10 mouse cellular contexts compared by ENCODE assay signal in genomic region chr3:27155856-27156593, GRCm38 (mm10). TPM values are rescaled to one million over a fixed set of nuclear protein-coding genes. Genes with fewer than 3 reads are reported as not detected.
DNase-seq lines count a peak whose midpoint lies in the region; ATAC-seq and TF ChIP-seq lines count a peak whose summit lies in the region.
"Had no signal": no experiment of that assay in that cellular context is flagged by ENCODE, and none has a peak within 500 bp of the region (broad histone marks: within the 10 kb centered on the region; RNA-seq: fewer than 3 reads in every experiment).

No protein-coding gene starts in this region.

- DNase-seq in hindbrain, embryonic 10.5 days (ENCODE audit: low spot score), result no peak
- no peak for DNase-seq in hindbrain, embryonic 11.5 days (ENCODE audit: low spot score)
- DNase-seq in embryonic facial prominence, embryonic 14.5 days (ENCODE audit: low spot score), result no peak
- no peak for DNase-seq in right cerebral cortex, postnatal 14 days
- no peak for DNase-seq in gastrocnemius, postnatal 10 days
- DNase-seq: adrenal gland, postnatal 25 days; cerebellum, adult 2 months had no signal

- H3K4me1 ChIP-seq in hindbrain, embryonic 10.5 days (replicated peaks), result peaks cover 42% of the 10 kb centered on the region
- H3K4me1 ChIP-seq in hindbrain, embryonic 11.5 days (replicated peaks; ENCODE audit: control insufficient read depth, insufficient read depth, low read length), result no peaks in the 10 kb centered on the region
- peaks cover 1% of the 10 kb centered on the region for H3K4me1 ChIP-seq in ES-Bruce4 (ENCODE audit: control insufficient read depth, insufficient read depth, low read length)
- H3K4me1 ChIP-seq in embryonic facial prominence, embryonic 14.5 days (ENCODE audit: control insufficient read depth, insufficient read depth, low read length), result peaks cover 21% of the 10 kb centered on the region
- peaks cover 19% of the 10 kb centered on the region for H3K4me1 ChIP-seq in lung, embryonic 16.5 days (replicated peaks; ENCODE audit: control insufficient read depth, insufficient read depth, low read length)

- H3K4me2 ChIP-seq in hindbrain, embryonic 11.5 days (replicated peaks; ENCODE audit: low read depth, low read length), result no peak overlapping the region
- no peak overlapping the region for H3K4me2 ChIP-seq in embryonic facial prominence, embryonic 14.5 days (ENCODE audit: low read depth, low read length)
- H3K4me2 ChIP-seq in lung, embryonic 16.5 days (ENCODE audit: low read depth, low read length), result no peak overlapping the region
- H3K4me2 ChIP-seq: midbrain, embryonic 12.5 days had no signal

- H3K36me3 ChIP-seq in hindbrain, embryonic 10.5 days, result 0 out of 2 replicates have a peak, but pooled peaks cover 4% of the 10 kb centered on the region
- no peaks in the 10 kb centered on the region for H3K36me3 ChIP-seq in hindbrain, embryonic 11.5 days (ENCODE audit: control insufficient read depth, insufficient read depth, low read length)
- H3K36me3 ChIP-seq in ES-Bruce4 (ENCODE audit: control insufficient read depth, insufficient read depth, low read length, poor library complexity, severe bottlenecking), result peaks cover 8% of the 10 kb centered on the region
- no peaks in the 10 kb centered on the region for H3K36me3 ChIP-seq in embryonic facial prominence, embryonic 14.5 days (ENCODE audit: control insufficient read depth, insufficient read depth, low read length)
- no peaks in the 10 kb centered on the region for H3K36me3 ChIP-seq in lung, embryonic 16.5 days (ENCODE audit: control insufficient read depth, insufficient read depth, low read length)
- H3K36me3 ChIP-seq: midbrain, embryonic 12.5 days had no signal

- no peak for TF ChIP-seq EP300 in ES-Bruce4 (IDR thresholded peaks at IDR 0.05; ENCODE audit: insufficient read depth, low read depth, low read length)

- H3K27ac ChIP-seq in hindbrain, embryonic 10.5 days, result peak overlapping the region; percentile 96
- no peak overlapping the region for H3K27ac ChIP-seq in hindbrain, embryonic 11.5 days (ENCODE audit: low read depth, low read length)
- peak overlapping the region; percentile 100 for H3K27ac ChIP-seq in ES-Bruce4 (ENCODE audit: insufficient read depth, low read length)
- H3K27ac ChIP-seq in embryonic facial prominence, embryonic 14.5 days (replicated peaks; ENCODE audit: low read depth, low read length), result peak overlapping the region; percentile 75; the same call in 1 of the 2 replicates
- H3K27ac ChIP-seq in lung, embryonic 16.5 days (ENCODE audit: low read length), result peak overlapping the region; percentile 93

- WGBS in hindbrain, embryonic 10.5 days, result 74% methylated on average over 9 of the region's 9 CpGs
- 86% methylated on average over 9 of the region's 9 CpGs for whole genome bisulfite sequencing in hindbrain, embryonic 11.5 days
- 72% methylated on average over 9 of the region's 9 CpGs for WGBS in embryonic facial prominence, embryonic 14.5 days
- WGBS in lung, embryonic 16.5 days, result 44% methylated on average over 9 of the region's 9 CpGs

- no peak for TF ChIP-seq CTCF in ES-Bruce4 (IDR thresholded peaks at IDR 0.05; ENCODE audit: low read depth, low read length)

- no peaks in the 10 kb centered on the region for H3K27me3 ChIP-seq in hindbrain, embryonic 10.5 days (ENCODE audit: insufficient read depth, poor library complexity, severe bottlenecking)
- H3K27me3 ChIP-seq in hindbrain, embryonic 11.5 days (ENCODE audit: control insufficient read depth, insufficient read depth, low read length), result no peaks in the 10 kb centered on the region
- H3K27me3 ChIP-seq in ES-Bruce4 (ENCODE audit: control insufficient read depth, insufficient read depth, low read length, poor library complexity, severe bottlenecking), result no peaks in the 10 kb centered on the region
- H3K27me3 ChIP-seq in embryonic facial prominence, embryonic 14.5 days (replicated peaks; ENCODE audit: control insufficient read depth, insufficient read depth, low read length), result no peaks in the 10 kb centered on the region
- no peaks in the 10 kb centered on the region for H3K27me3 ChIP-seq in lung, embryonic 16.5 days (ENCODE audit: control insufficient read depth, insufficient read depth, low read depth, low read length)
- H3K27me3 ChIP-seq: midbrain, embryonic 12.5 days had no signal

- TF ChIP-seq POLR2A in ES-Bruce4 (IDR thresholded peaks at IDR 0.05; ENCODE audit: insufficient read depth, low read length), result no peak

- no peak for ATAC-seq in hindbrain, embryonic 11.5 days (ENCODE audit: low FRiP score)
- ATAC-seq in embryonic facial prominence, embryonic 14.5 days (ENCODE audit: low read depth), result no peak
- ATAC-seq in lung, embryonic 16.5 days (ENCODE audit: low read depth), result peak; percentile 53

- no peaks in the 10 kb centered on the region for H3K9me3 ChIP-seq in hindbrain, embryonic 10.5 days
- H3K9me3 ChIP-seq in hindbrain, embryonic 11.5 days (ENCODE audit: control insufficient read depth, low read length), result no peaks in the 10 kb centered on the region
- peaks cover 5% of the 10 kb centered on the region; the same call in 1 of the 2 replicates for H3K9me3 ChIP-seq in ES-Bruce4 (replicated peaks; ENCODE audit: control insufficient read depth, insufficient read depth, low read length, poor library complexity, severe bottlenecking)
- no peaks in the 10 kb centered on the region for H3K9me3 ChIP-seq in embryonic facial prominence, embryonic 14.5 days (ENCODE audit: control insufficient read depth, low read length)
- H3K9me3 ChIP-seq in lung, embryonic 16.5 days (ENCODE audit: control insufficient read depth, low read length), result no peaks in the 10 kb centered on the region
- H3K9me3 ChIP-seq: midbrain, embryonic 12.5 days had no signal

- H3K4me3 ChIP-seq in hindbrain, embryonic 10.5 days, result no peak overlapping the region
- H3K4me3 ChIP-seq in hindbrain, embryonic 11.5 days (ENCODE audit: low read depth, low read length), result no peak overlapping the region
- no peak overlapping the region for H3K4me3 ChIP-seq in ES-Bruce4 (ENCODE audit: low read depth, low read length)
- no peak overlapping the region for H3K4me3 ChIP-seq in embryonic facial prominence, embryonic 14.5 days (ENCODE audit: low read depth, low read length)
- H3K4me3 ChIP-seq in lung, embryonic 16.5 days (ENCODE audit: low read length), result no peak overlapping the region
- H3K4me3 ChIP-seq: midbrain, embryonic 12.5 days had no signal

- no peak overlapping the region for H3K9ac ChIP-seq in hindbrain, embryonic 11.5 days (ENCODE audit: low read depth, low read length)
- peak overlapping the region; percentile 85 for H3K9ac ChIP-seq in ES-Bruce4 (ENCODE audit: low read depth, poor library complexity, severe bottlenecking)
- no peak overlapping the region for H3K9ac ChIP-seq in embryonic facial prominence, embryonic 14.5 days (ENCODE audit: low read depth, low read length)
- no peak overlapping the region for H3K9ac ChIP-seq in lung, embryonic 16.5 days (ENCODE audit: low read length)
- H3K9ac ChIP-seq: midbrain, embryonic 12.5 days had no signal

RNA-seq across cellular contexts. Expression of gene Ect2, which starts 2.3 kb away (rescaled TPM):
- 65.4 and 91.8 TPM in 2 replicates for polyA plus RNA-seq in hindbrain, embryonic 10.5 days (2016; fragmentation: Nextera tagmentation; extraction: Ambion mirVana)
- polyA plus RNA-seq in hindbrain, embryonic 11.5 days (2014; fragmentation: Nextera tagmentation; extraction: Ambion mirVana), result 76.7 and 90.3 TPM in 2 replicates
- polyA plus RNA-seq in ES-Bruce4 (2011; ENCODE audit: insufficient read depth, insufficient read length, low read depth, missing spikeins), result 238 and 248 TPM in 2 replicates
- polyA plus RNA-seq in embryonic facial prominence, embryonic 14.5 days (2014; fragmentation: Nextera tagmentation; extraction: Ambion mirVana), result 35.6 and 40.5 TPM in 2 replicates
- polyA plus RNA-seq in lung, embryonic 16.5 days (2015; fragmentation: Nextera tagmentation; extraction: Ambion mirVana), result 67.2 and 71.4 TPM in 2 replicates
- total RNA-seq in gastrocnemius, postnatal 10 days (2021), result 1 to 10 TPM; 6.1 to 9.3 TPM

RNA-seq across cellular contexts. Expression of gene Nceh1, which starts 26.7 kb away (rescaled TPM):
- 3.3 and 4.3 TPM in 2 replicates for polyA plus RNA-seq in hindbrain, embryonic 10.5 days (2016; fragmentation: Nextera tagmentation; extraction: Ambion mirVana)
- polyA plus RNA-seq in hindbrain, embryonic 11.5 days (2014; fragmentation: Nextera tagmentation; extraction: Ambion mirVana), result 3.0 and 4.6 TPM in 2 replicates
- polyA plus RNA-seq in ES-Bruce4 (2011; ENCODE audit: insufficient read depth, insufficient read length, low read depth, missing spikeins), result 12.2 and 12.9 TPM in 2 replicates
- polyA plus RNA-seq in embryonic facial prominence, embryonic 14.5 days (2014; fragmentation: Nextera tagmentation; extraction: Ambion mirVana), result 4.3 and 6.8 TPM in 2 replicates
- polyA plus RNA-seq in lung, embryonic 16.5 days (2015; fragmentation: Nextera tagmentation; extraction: Ambion mirVana), result 9.6 and 10.1 TPM in 2 replicates
- total RNA-seq in gastrocnemius, postnatal 10 days (2021), result 10 to 100 TPM; 10.7 to 13.6 TPM
